Mouse (Mus musculus): ENCODE data around the gene Atp6v0b. TPM values are rescaled to one million over a fixed set of nuclear protein-coding genes. Genes with fewer than 3 reads are reported as not detected.

The Atp6v0b gene
- polyA plus RNA-seq, 2 experiments = 224 to 262 TPM

DNA sequence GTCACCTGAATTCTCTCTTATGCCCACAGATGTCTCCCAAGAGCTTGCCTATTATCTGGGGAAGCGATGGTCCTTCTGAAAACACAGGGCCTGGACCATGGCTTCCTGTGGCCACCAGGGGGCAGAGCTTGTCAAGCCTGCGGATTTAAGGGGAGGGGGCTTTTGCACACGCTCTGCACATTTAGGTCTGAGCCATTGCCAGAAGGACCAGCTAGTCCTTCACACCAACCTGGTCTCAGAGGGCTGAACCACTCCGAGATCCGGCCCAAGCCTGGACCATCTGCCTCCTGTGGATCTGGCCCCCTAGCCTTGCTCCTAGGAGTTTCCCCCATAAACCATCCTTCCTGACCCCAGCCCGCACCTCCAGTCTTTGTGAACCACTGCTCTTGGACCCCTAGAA lies 41.1 kb upstream of the Atp6v0b start:
- 16% methylated on average over 6 of the region's 6 CpGs for WGBS
- Histone ChIP-seq H3K36me3 (ENCODE audit: control insufficient read depth, insufficient read depth, low read length) (peaks cover 9% of the 10 kb centered on the region), H3K27me3 (ENCODE audit: control insufficient read depth, insufficient read depth, low read length) (peaks cover 26% of the 10 kb centered on the region), H3K4me3 (replicated peaks; ENCODE audit: low read length) (peak overlapping the region; percentile 46), H3K9me3 (ENCODE audit: control insufficient read depth, low read length) (no peaks in the 10 kb centered on the region), H3K9ac (ENCODE audit: low read depth, low read length, severe bottlenecking) (no peak overlapping the region), H3K27ac (replicated peaks; ENCODE audit: low read depth, low read length) (no peak overlapping the region), H3K4me2 (replicated peaks; ENCODE audit: low read depth, low read length, severe bottlenecking) (peak overlapping the region; percentile 89), H3K4me1 (ENCODE audit: control insufficient read depth, insufficient read depth, low read length) (peaks cover 24% of the 10 kb centered on the region)
- ATAC-seq (ENCODE audit: low FRiP score, low read depth) = peak; percentile 37; the same call in 1 of the 2 replicates
- DNase-seq (ENCODE audit: low spot score) = peak; percentile 55
- no peak for TF ChIP-seq POLR2A (IDR thresholded peaks at IDR 0.05; ENCODE audit: borderline replicate concordance, extremely low read depth, insufficient read depth, insufficient read length)

DNA sequence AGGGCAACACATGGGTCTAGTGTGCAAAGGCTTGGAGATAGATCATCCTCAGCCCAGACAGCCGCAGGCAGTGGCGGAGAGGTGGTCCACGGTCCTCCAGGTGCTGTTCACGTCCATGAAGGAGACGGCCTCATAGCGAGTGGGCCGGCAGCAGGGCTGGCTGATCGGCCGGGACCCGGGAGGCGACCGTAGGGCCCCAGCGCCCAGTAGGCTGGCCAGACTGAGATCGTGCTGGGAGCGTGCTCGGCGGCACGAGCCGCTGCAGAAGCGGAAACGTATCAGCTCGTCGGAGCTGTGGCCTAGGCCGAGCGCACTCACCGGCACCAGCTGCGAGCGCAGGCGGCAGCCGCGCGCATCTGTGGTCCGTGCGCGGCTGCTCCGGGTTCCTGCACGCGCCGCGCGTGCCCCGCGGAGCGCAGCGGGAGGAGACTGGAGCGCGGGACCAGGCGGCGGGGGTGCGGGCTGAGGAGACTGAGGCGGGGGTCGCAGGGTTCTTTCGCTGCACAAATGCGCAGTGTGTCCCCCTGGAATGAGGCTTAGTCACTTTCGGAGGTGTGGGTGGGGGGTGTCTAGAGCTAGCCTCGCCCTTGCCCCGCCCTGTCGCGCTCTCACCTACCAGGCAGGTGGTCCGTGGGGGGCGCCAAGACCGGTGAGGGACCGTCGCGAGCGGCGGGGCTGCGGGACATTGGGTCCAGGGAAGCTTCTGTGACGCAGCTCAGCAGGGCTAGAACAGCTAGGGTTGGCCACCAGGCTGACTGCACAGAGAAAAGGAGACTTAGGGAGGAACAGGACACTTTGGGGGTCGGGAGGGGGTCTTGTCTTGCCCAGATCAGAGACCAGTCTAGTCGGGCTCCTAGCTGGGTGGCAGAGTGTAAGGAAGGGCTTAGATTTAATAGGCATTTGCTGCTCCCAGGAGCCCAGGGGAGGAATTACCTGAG lies 39.7 kb upstream of the Atp6v0b start:
- peak overlapping the region; percentile 55 for H3K9ac ChIP-seq (ENCODE audit: low read depth, low read length, severe bottlenecking)
- H3K36me3 ChIP-seq (ENCODE audit: control insufficient read depth, insufficient read depth, low read length) = peaks cover under 1% of the 10 kb centered on the region; the same call in 1 of the 2 replicates
- DNase-seq (ENCODE audit: low spot score) (peak; percentile 53), ATAC-seq (ENCODE audit: low FRiP score, low read depth) (peak; percentile 64)
- H3K4me2 ChIP-seq (replicated peaks; ENCODE audit: low read depth, low read length, severe bottlenecking) = peak overlapping the region; percentile 94
- H3K27me3 ChIP-seq (ENCODE audit: control insufficient read depth, insufficient read depth, low read length) = peaks cover 26% of the 10 kb centered on the region
- TF ChIP-seq POLR2A (IDR thresholded peaks at IDR 0.05; ENCODE audit: borderline replicate concordance, extremely low read depth, insufficient read depth, insufficient read length) = no peak
- no peaks in the 10 kb centered on the region for H3K9me3 ChIP-seq (ENCODE audit: control insufficient read depth, low read length)
- 1% methylated on average over 59 of the region's 71 CpGs for WGBS
- H3K4me1 ChIP-seq (ENCODE audit: control insufficient read depth, insufficient read depth, low read length) = peaks cover 24% of the 10 kb centered on the region
- no peak overlapping the region for H3K27ac ChIP-seq (replicated peaks; ENCODE audit: low read depth, low read length)
- H3K4me3 ChIP-seq (replicated peaks; ENCODE audit: low read length) = peak overlapping the region; percentile 42

DNA sequence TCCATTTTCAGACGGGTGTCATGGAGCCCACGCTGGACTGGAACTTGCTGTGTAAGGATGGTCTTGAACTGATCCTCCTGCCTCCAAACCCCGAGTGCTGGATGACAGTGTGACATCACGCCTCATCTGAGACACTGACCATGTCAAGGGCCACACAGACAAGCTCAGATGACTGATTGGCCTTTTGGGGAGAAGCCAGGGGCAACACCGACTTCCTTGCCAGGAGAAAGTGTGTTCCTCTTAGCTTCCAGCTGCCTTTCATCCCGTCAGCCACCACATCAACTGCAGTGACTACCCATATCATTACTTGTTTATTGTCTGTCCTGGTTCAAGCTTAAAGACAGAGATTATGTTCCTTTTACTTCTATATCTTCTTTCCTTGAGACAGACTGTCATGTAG lies 37.8 kb upstream of the Atp6v0b start:
- TF ChIP-seq POLR2A (IDR thresholded peaks at IDR 0.05; ENCODE audit: borderline replicate concordance, extremely low read depth, insufficient read depth, insufficient read length) = no peak
- no peak overlapping the region for H3K9ac ChIP-seq (ENCODE audit: low read depth, low read length, severe bottlenecking)

DNA sequence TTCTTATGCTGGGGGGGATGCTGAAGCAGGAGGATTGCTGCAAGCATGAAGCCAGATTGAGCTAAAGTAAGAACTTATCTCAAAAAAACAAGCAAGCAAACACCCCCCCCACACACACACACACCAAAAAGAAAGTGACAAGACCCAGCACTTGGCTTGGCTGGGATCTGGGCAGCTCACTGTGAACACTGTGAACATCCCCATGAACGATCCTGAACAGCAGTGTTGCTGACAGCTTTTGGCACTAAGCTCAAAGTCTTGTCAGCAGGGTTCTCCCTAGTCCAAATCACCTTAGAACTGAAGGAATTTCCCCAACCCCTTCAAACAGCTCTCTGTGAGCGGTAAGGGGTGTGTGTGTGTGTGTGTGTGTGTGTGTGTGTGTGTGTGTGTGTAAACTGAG lies 36.3 kb upstream of the Atp6v0b start:
- 54% methylated on average over 2 of the region's 2 CpGs for WGBS
- DNase-seq (ENCODE audit: low spot score) = no peak
- no peak for ATAC-seq (ENCODE audit: low FRiP score, low read depth)

More for the DNA sequence above, 37.8 kb upstream of the Atp6v0b start:
- Histone ChIP-seq H3K27ac (replicated peaks; ENCODE audit: low read depth, low read length) (no peak overlapping the region), H3K4me3 (replicated peaks; ENCODE audit: low read length) (no peak overlapping the region), H3K9me3 (ENCODE audit: control insufficient read depth, low read length) (no peaks in the 10 kb centered on the region), H3K4me2 (replicated peaks; ENCODE audit: low read depth, low read length, severe bottlenecking) (no peak overlapping the region), H3K4me1 (ENCODE audit: control insufficient read depth, insufficient read depth, low read length) (peaks cover 24% of the 10 kb centered on the region), H3K36me3 (ENCODE audit: control insufficient read depth, insufficient read depth, low read length) (no peaks in the 10 kb centered on the region), H3K27me3 (ENCODE audit: control insufficient read depth, insufficient read depth, low read length) (peaks cover 26% of the 10 kb centered on the region)
- DNase-seq (ENCODE audit: low spot score) = no peak
- ATAC-seq (ENCODE audit: low FRiP score, low read depth) = no peak
- 68% methylated on average over 5 of the region's 6 CpGs for WGBS

DNA sequence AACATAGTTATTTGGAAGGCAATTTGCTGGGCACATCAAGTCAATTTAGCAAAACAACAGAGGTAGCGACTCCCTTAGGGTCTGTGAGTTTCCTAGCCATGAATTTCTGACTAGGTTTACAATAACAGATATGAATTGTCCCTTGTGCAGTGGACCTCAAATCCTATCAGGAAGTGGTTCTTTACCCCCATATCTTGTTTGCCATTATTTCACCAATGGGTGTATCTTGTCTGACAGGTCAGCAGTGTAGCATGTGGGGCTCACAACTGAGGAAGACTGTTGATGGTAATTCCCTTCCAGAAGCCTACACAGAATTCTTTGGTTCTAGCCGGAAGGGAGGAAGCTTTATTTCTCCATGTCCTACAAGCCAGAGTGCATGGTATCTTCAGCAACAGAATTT lies 34.2 kb upstream of the Atp6v0b start:
- peaks cover 8% of the 10 kb centered on the region; the same call in 1 of the 2 replicates for H3K27me3 ChIP-seq (ENCODE audit: control insufficient read depth, insufficient read depth, low read length)
- H3K27ac ChIP-seq (replicated peaks; ENCODE audit: low read depth, low read length) = no peak overlapping the region
- peaks cover 2% of the 10 kb centered on the region for H3K4me1 ChIP-seq (ENCODE audit: control insufficient read depth, insufficient read depth, low read length)
- 85% methylated on average over 2 of the region's 2 CpGs for WGBS
- H3K4me3 ChIP-seq (replicated peaks; ENCODE audit: low read length) = no peak overlapping the region
- no peak for DNase-seq (ENCODE audit: low spot score)
- H3K9me3 ChIP-seq (ENCODE audit: control insufficient read depth, low read length) = no peaks in the 10 kb centered on the region
- no peak overlapping the region for H3K9ac ChIP-seq (ENCODE audit: low read depth, low read length, severe bottlenecking)
- no peak for TF ChIP-seq POLR2A (IDR thresholded peaks at IDR 0.05; ENCODE audit: borderline replicate concordance, extremely low read depth, insufficient read depth, insufficient read length)
- H3K4me2 ChIP-seq (replicated peaks; ENCODE audit: low read depth, low read length, severe bottlenecking) = no peak overlapping the region
- ATAC-seq (ENCODE audit: low FRiP score, low read depth) = no peak
- no peaks in the 10 kb centered on the region for H3K36me3 ChIP-seq (ENCODE audit: control insufficient read depth, insufficient read depth, low read length)

More for the DNA sequence above, 36.3 kb upstream of the Atp6v0b start:
- no peak for TF ChIP-seq POLR2A (IDR thresholded peaks at IDR 0.05; ENCODE audit: borderline replicate concordance, extremely low read depth, insufficient read depth, insufficient read length)
- Histone ChIP-seq H3K27me3 (ENCODE audit: control insufficient read depth, insufficient read depth, low read length) (peaks cover 26% of the 10 kb centered on the region), H3K27ac (replicated peaks; ENCODE audit: low read depth, low read length) (no peak overlapping the region), H3K4me3 (replicated peaks; ENCODE audit: low read length) (no peak overlapping the region), H3K9me3 (ENCODE audit: control insufficient read depth, low read length) (no peaks in the 10 kb centered on the region), H3K36me3 (ENCODE audit: control insufficient read depth, insufficient read depth, low read length) (no peaks in the 10 kb centered on the region), H3K9ac (ENCODE audit: low read depth, low read length, severe bottlenecking) (no peak overlapping the region), H3K4me1 (ENCODE audit: control insufficient read depth, insufficient read depth, low read length) (peaks cover 17% of the 10 kb centered on the region), H3K4me2 (replicated peaks; ENCODE audit: low read depth, low read length, severe bottlenecking) (no peak overlapping the region)

Data from limb, embryonic 14.5 days (tissue).